Mouse (Mus musculus): ENCODE data around the gene Gm17622.

GRCm38 (mm10) chr13:96451386-96452140 lies 39.0 kb upstream of the Gm17622 start:
- TF ChIP-seq CTCF (conservative IDR thresholded peaks at IDR 0.05; ENCODE audit: low read length) (no peak), NANOG (IDR thresholded peaks at IDR 0.05; ENCODE audit: borderline replicate concordance, low read length) (no peak)

Data from E14TG2a.4 (cell line).